Mouse (Mus musculus): ENCODE results near the gene Psma6.
A peak's percentile ranks its signal among the peaks of the same experiment; 100 is the strongest.

DNA sequence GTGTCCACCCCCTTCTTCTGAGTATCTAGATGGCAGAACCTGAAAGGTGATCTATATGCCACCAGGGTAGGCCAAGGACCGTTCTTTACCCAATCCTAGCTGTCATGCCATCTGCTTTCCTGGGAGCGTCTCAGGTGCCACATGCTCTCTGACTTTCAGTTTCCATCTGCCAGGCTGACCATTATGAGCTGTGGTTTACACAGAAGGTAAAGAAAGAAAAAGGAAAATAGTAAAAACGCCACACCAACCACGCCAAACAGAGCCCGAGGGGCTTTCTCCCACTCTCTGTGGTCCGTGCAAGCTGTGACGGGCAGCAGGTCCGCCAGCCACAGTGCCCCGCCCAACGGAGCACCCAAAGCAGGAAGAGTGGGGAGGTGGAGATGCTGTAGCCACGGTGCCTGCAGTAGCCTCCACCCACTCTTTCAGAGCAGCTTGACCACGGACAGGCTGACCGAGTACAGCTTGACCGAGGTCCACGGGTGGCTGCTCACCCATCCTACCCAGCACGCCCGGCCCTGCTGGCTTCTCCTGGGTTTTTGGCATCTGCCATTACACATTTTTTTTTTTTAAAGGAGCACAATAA lies 81.5 kb downstream of the Psma6 start:
- TF ChIP-seq POLR2A (IDR thresholded peaks at IDR 0.05; ENCODE audit: low read depth, low read length) (peak; percentile 50; the same call in 1 of the 2 replicates), CTCF (IDR thresholded peaks at IDR 0.05; ENCODE audit: extremely low read depth, insufficient read depth, insufficient read length, insufficient replicate concordance) (no peak)

All from spleen, adult 2 months (tissue).